Mouse (Mus musculus) heart, postnatal 0 days (tissue): ENCODE data around the gene Strn3.

Experiments used
- CTCF ChIP-seq: IDR thresholded peaks from 2 replicates; pipeline ENCODE4 v1.5.1; 2016; ENCODE audit warnings: antibody characterized with exemption, control low read depth, low read depth
- EP300 ChIP-seq: IDR thresholded peaks from 2 replicates; pipeline ENCODE4 v1.6.1; 2016; ENCODE audit warnings: antibody characterized with exemption, low read depth

DNA sequence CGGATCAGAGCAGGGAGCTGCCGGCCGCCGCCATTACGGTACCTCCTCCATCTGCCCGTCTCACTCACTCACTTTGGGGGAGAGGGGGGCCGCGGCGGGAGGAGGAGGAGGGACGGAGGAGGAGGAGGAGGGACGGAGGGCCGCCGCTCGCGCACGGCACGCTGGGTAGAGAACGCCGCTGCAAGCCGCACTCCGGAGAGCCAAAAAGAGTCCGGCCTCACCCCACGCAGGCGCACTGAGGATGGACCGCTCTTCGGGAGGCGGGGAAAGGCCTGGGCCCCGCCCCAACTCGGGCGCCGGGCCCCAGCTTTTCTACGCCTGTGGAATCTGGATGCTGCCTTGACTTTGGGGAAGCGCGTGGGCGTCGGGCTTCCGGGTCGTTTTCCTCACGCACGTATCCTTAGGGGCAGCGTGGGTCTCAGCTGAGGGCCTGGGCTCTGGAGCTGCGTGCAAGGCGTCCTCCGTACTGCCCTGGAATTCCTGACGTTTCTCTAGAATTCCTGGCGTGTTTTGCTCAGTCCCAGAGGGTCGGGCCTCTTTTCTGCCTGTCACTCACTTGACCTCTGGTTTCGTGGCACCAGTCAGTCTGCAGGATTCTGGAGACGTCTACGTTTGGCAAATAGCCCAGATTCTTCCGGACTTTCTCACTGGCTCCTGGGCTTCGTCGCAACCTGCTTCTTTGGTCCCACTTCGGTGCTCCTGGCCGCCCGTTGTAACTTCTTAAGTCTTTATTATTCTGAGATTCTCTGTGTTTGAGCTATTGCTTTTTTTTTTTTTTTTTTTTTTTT lies at the start of gene Strn3:
- no peak for TF ChIP-seq CTCF
- TF ChIP-seq EP300 = peak; percentile 55; the same call in 1 of the 2 replicates
